20 mouse cellular contexts compared by ENCODE assay signal in the genomic region with DNA sequence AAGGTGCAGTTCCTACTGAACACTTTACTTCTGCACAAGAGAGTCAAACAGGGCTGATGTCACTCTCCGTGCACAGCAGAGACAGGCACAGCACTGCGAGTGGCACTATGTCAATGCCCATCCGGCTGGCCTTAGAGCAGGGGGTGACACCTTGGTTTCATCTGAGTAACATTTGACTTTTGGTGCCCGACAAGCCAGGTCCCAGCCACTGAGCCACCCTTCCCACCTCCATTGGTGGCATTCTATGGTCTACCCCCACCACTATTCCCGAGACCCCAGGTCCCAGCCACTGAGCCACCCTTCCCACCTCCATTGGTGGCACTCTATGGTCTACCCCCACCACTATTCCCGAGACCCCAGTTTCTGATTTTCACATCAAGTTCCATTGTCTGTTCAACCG. TPM values are rescaled to one million over a fixed set of nuclear protein-coding genes. Genes with fewer than 3 reads are reported as not detected.
DNase-seq lines count a peak whose midpoint lies in the region; ATAC-seq and TF ChIP-seq lines count a peak whose summit lies in the region.
"Had no signal": no experiment of that assay in that cellular context is flagged by ENCODE, and none has a peak within 500 bp of the region (broad histone marks: within the 10 kb centered on the region; RNA-seq: fewer than 3 reads in every experiment).

No protein-coding gene starts in this region.

- TF ChIP-seq CTCF in bone marrow, adult 2 months (IDR thresholded peaks at IDR 0.05; ENCODE audit: control insufficient read depth, insufficient read depth, low read length) = no peak
- TF ChIP-seq CTCF in liver, postnatal 0 days (IDR thresholded peaks at IDR 0.05; ENCODE audit: low read depth) = no peak

- WGBS in liver, embryonic 11.5 days = 95% methylated on average over 7 of the region's 7 CpGs
- 87% methylated on average over 7 of the region's 7 CpGs for WGBS in bone marrow, adult 2 months
- 87% methylated on average over 7 of the region's 7 CpGs for WGBS in liver, postnatal 0 days (ENCODE audit: insufficient replicate concordance)

- H3K9ac ChIP-seq in liver, embryonic 11.5 days (ENCODE audit: low read depth, low read length) = no peak overlapping the region
- H3K9ac ChIP-seq in liver, postnatal 0 days (replicated peaks) = no peak overlapping the region; the same call in 1 of the 2 replicates
- H3K9ac ChIP-seq: embryonic facial prominence, embryonic 12.5 days; forebrain, embryonic 15.5 days; hindbrain, embryonic 13.5 days; midbrain, embryonic 15.5 days had no signal

- peak overlapping the region; percentile 21 for H3K4me2 ChIP-seq in liver, embryonic 11.5 days
- peak overlapping the region; percentile 63 for H3K4me2 ChIP-seq in liver, postnatal 0 days (ENCODE audit: low read depth, low read length)
- H3K4me2 ChIP-seq: embryonic facial prominence, embryonic 12.5 days; forebrain, embryonic 15.5 days; heart, embryonic 12.5 days; hindbrain, embryonic 13.5 days; midbrain, embryonic 15.5 days had no signal

- no peak overlapping the region; the same call in 1 of the 2 replicates for H3K27ac ChIP-seq in liver, embryonic 11.5 days (ENCODE audit: low read depth, low read length)
- peak overlapping the region; percentile 80 for H3K27ac ChIP-seq in bone marrow, adult 2 months (ENCODE audit: control insufficient read depth, insufficient read depth, low read depth, low read length, poor library complexity)
- peak overlapping the region; percentile 88 for H3K27ac ChIP-seq in liver, postnatal 0 days (ENCODE audit: low read depth)
- H3K27ac ChIP-seq: embryonic facial prominence, embryonic 12.5 days; forebrain, embryonic 15.5 days; hindbrain, embryonic 13.5 days; midbrain, embryonic 15.5 days had no signal

- H3K4me3 ChIP-seq in liver, embryonic 11.5 days (ENCODE audit: low read depth, low read length) = no peak overlapping the region
- H3K4me3 ChIP-seq in bone marrow, adult 2 months (replicated peaks; ENCODE audit: control insufficient read depth, low read depth, low read length) = peak overlapping the region; percentile 36
- peak overlapping the region; percentile 28 for H3K4me3 ChIP-seq in liver, postnatal 0 days (ENCODE audit: low read depth, low read length)
- H3K4me3 ChIP-seq: embryonic facial prominence, embryonic 12.5 days; forebrain, embryonic 15.5 days; heart, embryonic 12.5 days; hindbrain, embryonic 13.5 days; midbrain, embryonic 15.5 days; myocyte had no signal

- TF ChIP-seq POLR2A in bone marrow, adult 2 months (IDR thresholded peaks at IDR 0.05; ENCODE audit: borderline replicate concordance, control insufficient read depth, low read depth, low read length) = no peak

- no peak for TF ChIP-seq EP300 in liver, postnatal 0 days (IDR thresholded peaks at IDR 0.05; ENCODE audit: low read depth)

- DNase-seq in adrenal gland, postnatal 10 days = peak; percentile 2
- DNase-seq in adrenal gland, postnatal 36 days = no peak
- no peak for DNase-seq in liver, embryonic 11.5 days (ENCODE audit: low spot score)
- no peak for DNase-seq in liver
- DNase-seq in liver, postnatal 0 days = peak; percentile 12
- no peak for DNase-seq in ovary, postnatal 10 days (ENCODE audit: low spot score)
- no peak for DNase-seq in thymus, postnatal 10 days (ENCODE audit: low spot score in 2 of 2)
- DNase-seq: cerebellum, adult 11 months; cerebellum, postnatal 10 days; kidney, postnatal 4 days; lung, postnatal 14 days; thymus, postnatal 25 days had no signal

- ATAC-seq in liver, embryonic 11.5 days (replicated peaks; ENCODE audit: low FRiP score) = no peak
- ATAC-seq in liver, postnatal 0 days = no peak
- ATAC-seq: CD4-positive, CD25-positive, alpha-beta regulatory T cell, adult 4 months; forebrain, embryonic 15.5 days; midbrain, embryonic 15.5 days had no signal

- no peaks in the 10 kb centered on the region for H3K9me3 ChIP-seq in liver, embryonic 11.5 days (ENCODE audit: control insufficient read depth, low read length)
- no peaks in the 10 kb centered on the region for H3K9me3 ChIP-seq in liver, postnatal 0 days (ENCODE audit: low read length)
- H3K9me3 ChIP-seq: embryonic facial prominence, embryonic 12.5 days; forebrain, embryonic 15.5 days; heart, embryonic 12.5 days; hindbrain, embryonic 13.5 days; midbrain, embryonic 15.5 days had no signal

- peaks cover 34% of the 10 kb centered on the region for H3K4me1 ChIP-seq in liver, embryonic 11.5 days (replicated peaks; ENCODE audit: control insufficient read depth, insufficient read depth, low read length)
- peaks cover 2% of the 10 kb centered on the region for H3K4me1 ChIP-seq in bone marrow, adult 2 months (ENCODE audit: control insufficient read depth, insufficient read depth, low read length)
- H3K4me1 ChIP-seq in liver, postnatal 0 days (ENCODE audit: insufficient read depth) = peaks cover 19% of the 10 kb centered on the region

- no peaks in the 10 kb centered on the region for H3K27me3 ChIP-seq in liver, embryonic 11.5 days (replicated peaks; ENCODE audit: control insufficient read depth, insufficient read depth, low read length)
- H3K27me3 ChIP-seq in liver, postnatal 0 days (ENCODE audit: insufficient read depth, low read length) = no peaks in the 10 kb centered on the region
- H3K27me3 ChIP-seq: embryonic facial prominence, embryonic 12.5 days; forebrain, embryonic 15.5 days; heart, embryonic 12.5 days; hindbrain, embryonic 13.5 days; midbrain, embryonic 15.5 days had no signal

- H3K36me3 ChIP-seq in liver, embryonic 11.5 days (ENCODE audit: control insufficient read depth, insufficient read depth, low read length) = peaks cover 23% of the 10 kb centered on the region
- H3K36me3 ChIP-seq in liver, postnatal 0 days (replicated peaks; ENCODE audit: insufficient read depth, low read length) = peaks cover 45% of the 10 kb centered on the region

RNA-seq across cellular contexts. Expression of a gene that starts 4.5 kb away (rescaled TPM):
- 100 to 1,000 TPM; 360 to 448 TPM for total RNA-seq in adrenal gland, postnatal 10 days (2021)
- 100 to 1,000 TPM; 268 to 422 TPM for total RNA-seq in adrenal gland, postnatal 36 days (2021)
- polyA plus RNA-seq in liver, embryonic 11.5 days (2014; fragmentation: Nextera tagmentation; extraction: Ambion mirVana) = 81.6 and 83.1 TPM in 2 replicates
- 97.1 and 115 TPM in 2 replicates for polyA plus RNA-seq in bone marrow, adult 2 months (2011; ENCODE audit: insufficient read depth, insufficient read length, low replicate concordance, missing spikeins)
- 40.0 and 41.0 TPM in 2 replicates for polyA plus RNA-seq in liver, postnatal 0 days (2015; fragmentation: Nextera tagmentation; extraction: Ambion mirVana)

Comparison
In these comparisons a context has a peak if more than half of its experiments do, and no peak if none do; other contexts are left out.
1. DNase-seq: peak in adrenal gland, postnatal 10 days (single experiment) and liver, postnatal 0 days (single experiment); none in adrenal gland, postnatal 36 days (0 of 2), liver, embryonic 11.5 days (single experiment), liver (single experiment), ovary, postnatal 10 days (single experiment) and thymus, postnatal 10 days (0 of 2).